Mouse (Mus musculus) liver, embryonic 14.5 days (tissue): ENCODE data around the gene Tmem86a. TPM values are rescaled to one million over a fixed set of nuclear protein-coding genes. Genes with fewer than 3 reads are reported as not detected.

Source experiments
- ATAC-seq: fragments of 200-750 bp; cut with Nextera tagmentation; 2 replicates; pipeline ENCODE4 v1.8.0; 2017; ENCODE audit warnings: moderate number of reproducible peaks, mild to moderate bottlenecking, moderate library complexity; ENCODE audit not compliant: insufficient read depth
- DNase-seq, 3 experiments: peaks; one replicate each; pipeline ENCODE4 v3.0.0-alpha.2; 2012 to 2013; ENCODE audit warnings: low read depth in 3 of 3, low spot score in 3 of 3
- H3K27ac ChIP-seq: fragments of 300-500 bp; sonication (generic); 2 replicates; pipeline ENCODE4 v1.5.1; 2014; ENCODE audit warnings: moderate library complexity, mild to moderate bottlenecking, control low read depth, inconsistent platforms
- H3K27me3 ChIP-seq: fragments of 300-500 bp; sonication (generic); 2 replicates; pipeline ENCODE4 v1.6.1; 2014; ENCODE audit warnings: mild to moderate bottlenecking, low read length, moderate library complexity; ENCODE audit not compliant: control insufficient read depth, insufficient read depth
- H3K36me3 ChIP-seq: fragments of 300-500 bp; sonication (generic); replicated peaks from 2 replicates; pipeline ENCODE4 v1.6.1; 2014; ENCODE audit warnings: low read depth; ENCODE audit not compliant: control insufficient read depth, insufficient read depth
- H3K4me1 ChIP-seq, 2 experiments: fragments of 200-500 bp in 1 of 2; fragments of 300-500 bp in 1 of 2; sonication (generic) in 1 of 2; replicated peaks; 2 replicates each; pipeline ENCODE4 v1.6.1; 2012 to 2014; ENCODE audit warnings: antibody characterized with exemption in 1 of 2, inconsistent platforms in 1 of 2, low read length in 1 of 2; ENCODE audit not compliant: control insufficient read depth in 2 of 2, insufficient read depth in 2 of 2
- H3K4me2 ChIP-seq: fragments of 300-500 bp; sonication (generic); 2 replicates; pipeline ENCODE4 v1.6.1; 2014; ENCODE audit warnings: low read depth, mild to moderate bottlenecking, control low read depth, moderate library complexity
- H3K4me3 ChIP-seq, 2 experiments: fragments of 200-500 bp in 1 of 2; fragments of 300-500 bp in 1 of 2; sonication (generic) in 1 of 2; 2 replicates each; pipeline ENCODE4 v1.5.1; 2012 to 2014; ENCODE audit warnings: low read depth in 2 of 2, low read length in 2 of 2, mild to moderate bottlenecking in 2 of 2, control low read depth in 1 of 2, inconsistent platforms in 1 of 2, moderate library complexity in 1 of 2; ENCODE audit not compliant: insufficient read depth in 1 of 2
- H3K9ac ChIP-seq: fragments of 300-500 bp; sonication (generic); replicated peaks from 2 replicates; pipeline ENCODE4 v1.6.1; 2014; ENCODE audit warnings: mild to moderate bottlenecking, control low read depth, moderate library complexity
- H3K9me3 ChIP-seq: fragments of 300-500 bp; sonication (generic); 2 replicates; pipeline ENCODE4 v1.6.1; 2016; ENCODE audit warnings: low read length, mixed read lengths; ENCODE audit not compliant: control insufficient read depth
- CTCF ChIP-seq: IDR thresholded peaks from 2 replicates; pipeline ENCODE4 v1.5.1; 2016; ENCODE audit warnings: antibody characterized with exemption, low read depth, control low read depth
- EP300 ChIP-seq: IDR thresholded peaks from 2 replicates; pipeline ENCODE4 v1.6.1; 2016; ENCODE audit warnings: antibody characterized with exemption, low read depth
- WGBS: fragments of 180-500 bp; shearing (Covaris S2); extraction: QIAGEN DNeasy Blood & Tissue Kit; methylation state at CpG from one replicate; pipeline ENCODE4 v1.1.7; 2014; ENCODE audit not compliant: insufficient replicate concordance; 5-methylcytosine and 5-hydroxymethylcytosine counted together
- polyA plus RNA-seq, 2 experiments: library from polyadenylated mRNA; depleted of rRNA in 1 of 2; stranded (reverse) in 1 of 2; unstranded in 1 of 2; fragments of >200 nt; fragmentation: Nextera tagmentation in 1 of 2; extraction: Ambion mirVana in 1 of 2; gene quantifications; 2 replicates each; pipeline versions ENCODE4 v1.2.1 to v1.2.3; 2012 to 2014

Gene Tmem86a
- polyA plus RNA-seq, 2 experiments, result 12.6 to 16.6 TPM

GRCm38 (mm10) chr7:47027520-47027919 is 22.9 kb upstream of the Tmem86a start:
- H3K27me3 ChIP-seq, result no peaks in the 10 kb centered on the region; the same call in 1 of the 2 replicates
- no peaks in the 10 kb centered on the region for H3K36me3 ChIP-seq
- WGBS, result 87% methylated on average over 1 of the region's 1 CpGs
- no peak for DNase-seq
- H3K4me3 ChIP-seq, result no peak overlapping the region
- H3K27ac ChIP-seq, result no peak overlapping the region
- no peak overlapping the region for H3K4me2 ChIP-seq
- no peaks in the 10 kb centered on the region for H3K9me3 ChIP-seq
- no peak overlapping the region for H3K9ac ChIP-seq
- ATAC-seq, result no peak
- no peaks in the 10 kb centered on the region for H3K4me1 ChIP-seq
- TF ChIP-seq CTCF (no peak; the same call in 1 of the 2 replicates), EP300 (no peak)

GRCm38 (mm10) chr7:47030517-47031193 is 19.7 kb upstream of the Tmem86a start:
- no peaks in the 10 kb centered on the region for H3K27me3 ChIP-seq
- H3K27ac ChIP-seq, result no peak overlapping the region
- H3K4me3 ChIP-seq, result no peak overlapping the region
- ATAC-seq (no peak), DNase-seq (no peak)
- WGBS, result 75% methylated on average over 9 of the region's 9 CpGs
- no peaks in the 10 kb centered on the region for H3K4me1 ChIP-seq
- no peak for TF ChIP-seq CTCF
- TF ChIP-seq EP300, result no peak
- H3K4me2 ChIP-seq, result no peak overlapping the region
- H3K9ac ChIP-seq, result no peak overlapping the region
- no peaks in the 10 kb centered on the region for H3K36me3 ChIP-seq
- no peaks in the 10 kb centered on the region for H3K9me3 ChIP-seq

- TF ChIP-seq EP300 (no peak), CTCF (no peak)
These were observed 19.0 kb upstream of the Tmem86a start for GRCm38 (mm10) chr7:47031371-47031770.

GRCm38 (mm10) chr7:47034785-47035384 is 15.5 kb upstream of the Tmem86a start:
- Histone ChIP-seq H3K4me2 (no peak overlapping the region), H3K27ac (no peak overlapping the region), H3K27me3 (no peaks in the 10 kb centered on the region), H3K9me3 (no peaks in the 10 kb centered on the region), H3K9ac (no peak overlapping the region), H3K4me3 (no peak overlapping the region), H3K36me3 (no peaks in the 10 kb centered on the region), H3K4me1 (no peaks in the 10 kb centered on the region)
- 63% methylated on average over 4 of the region's 4 CpGs for WGBS
- ATAC-seq (no peak), DNase-seq (no peak)
- TF ChIP-seq EP300, result no peak
- TF ChIP-seq CTCF, result no peak

More at GRCm38 (mm10) chr7:47031371-47031770, 19.0 kb upstream of the Tmem86a start:
- H3K27ac ChIP-seq, result no peak overlapping the region
- ATAC-seq (no peak), DNase-seq (no peak)
- H3K4me3 ChIP-seq, result no peak overlapping the region
- H3K4me1 ChIP-seq, result no peaks in the 10 kb centered on the region
- WGBS, result 60% methylated on average over 4 of the region's 4 CpGs
- H3K36me3 ChIP-seq, result no peaks in the 10 kb centered on the region
- no peak overlapping the region for H3K9ac ChIP-seq
- no peaks in the 10 kb centered on the region for H3K9me3 ChIP-seq
- H3K27me3 ChIP-seq, result no peaks in the 10 kb centered on the region
- H3K4me2 ChIP-seq, result no peak overlapping the region

- TF ChIP-seq EP300, result no peak
- TF ChIP-seq CTCF, result no peak
- H3K4me1 ChIP-seq, result no peaks in the 10 kb centered on the region
- H3K9ac ChIP-seq, result no peak overlapping the region
- no peak overlapping the region for H3K27ac ChIP-seq
- H3K27me3 ChIP-seq, result no peaks in the 10 kb centered on the region
- H3K9me3 ChIP-seq, result no peaks in the 10 kb centered on the region
- no peaks in the 10 kb centered on the region for H3K36me3 ChIP-seq
- no peak overlapping the region for H3K4me2 ChIP-seq
- ATAC-seq (no peak), DNase-seq (no peak)
- WGBS, result 58% methylated on average over 8 of the region's 8 CpGs
- no peak overlapping the region for H3K4me3 ChIP-seq
These were observed 15.0 kb upstream of the Tmem86a start for GRCm38 (mm10) chr7:47035426-47035825.
